Mouse (Mus musculus) spleen, adult 2 months (tissue): ENCODE results near the gene Heatr5a. TPM values are rescaled to one million over a fixed set of nuclear protein-coding genes. Genes with fewer than 3 reads are reported as not detected.
A peak's percentile ranks its signal among the peaks of the same experiment; 100 is the strongest.

Experiments used
- DNase-seq, 2 experiments: peaks; one replicate each; pipeline versions ENCODE4 v3.0.0 to v3.0.0-alpha.2; 2012 to 2021; ENCODE audit warnings: low spot score in 2 of 2, low read depth in 1 of 2
- H3K27ac ChIP-seq: fragments of 200-500 bp; 2 replicates; pipeline ENCODE4 v1.5.1; 2012; ENCODE audit warnings: low read length, inconsistent platforms; ENCODE audit not compliant: insufficient read depth
- H3K27me3 ChIP-seq: fragments of 200-500 bp; 2 replicates; pipeline ENCODE4 v1.6.1; 2012; ENCODE audit warnings: mild to moderate bottlenecking, moderate library complexity, low read length, inconsistent platforms; ENCODE audit not compliant: control insufficient read depth, insufficient read depth
- H3K36me3 ChIP-seq: fragments of 200-500 bp; 2 replicates; pipeline ENCODE4 v1.6.1; 2012; ENCODE audit warnings: mild to moderate bottlenecking, low read length, inconsistent platforms; ENCODE audit not compliant: control insufficient read depth, insufficient read depth
- H3K4me1 ChIP-seq: fragments of 200-500 bp; 2 replicates; pipeline ENCODE4 v1.6.1; 2011; ENCODE audit warnings: inconsistent platforms; ENCODE audit not compliant: control insufficient read depth, insufficient read depth, insufficient read length
- H3K4me3 ChIP-seq: fragments of 200-500 bp; 2 replicates; pipeline ENCODE4 v1.5.1; 2011; ENCODE audit warnings: mild to moderate bottlenecking, inconsistent platforms; ENCODE audit not compliant: insufficient read depth, insufficient read length; ENCODE audit errors: extremely low read depth
- CTCF ChIP-seq: fragments of 200-500 bp; IDR thresholded peaks from 2 replicates; pipeline ENCODE4 v1.5.1; 2011; ENCODE audit warnings: mild to moderate bottlenecking, inconsistent platforms; ENCODE audit not compliant: insufficient read depth, insufficient read length, insufficient replicate concordance; ENCODE audit errors: extremely low read depth
- POLR2A ChIP-seq: fragments of 200-500 bp; IDR thresholded peaks from 2 replicates; pipeline ENCODE4 v1.6.1; 2011; ENCODE audit warnings: low read depth, low read length, inconsistent platforms
- WGBS: fragments of 180-500 bp; shearing (Covaris S2); methylation state at CpG from one replicate; pipeline ENCODE4 v1.1.7; 2018; 5-methylcytosine and 5-hydroxymethylcytosine counted together
- polyA plus RNA-seq: library from polyadenylated mRNA; depleted of rRNA; stranded (reverse); fragments of >200 nt; gene quantifications from 2 replicates; pipeline ENCODE4 v1.2.3, GENCODE M21; 2012

Gene Heatr5a
- polyA plus RNA-seq, 1 experiment: 18.0 TPM

DNA sequence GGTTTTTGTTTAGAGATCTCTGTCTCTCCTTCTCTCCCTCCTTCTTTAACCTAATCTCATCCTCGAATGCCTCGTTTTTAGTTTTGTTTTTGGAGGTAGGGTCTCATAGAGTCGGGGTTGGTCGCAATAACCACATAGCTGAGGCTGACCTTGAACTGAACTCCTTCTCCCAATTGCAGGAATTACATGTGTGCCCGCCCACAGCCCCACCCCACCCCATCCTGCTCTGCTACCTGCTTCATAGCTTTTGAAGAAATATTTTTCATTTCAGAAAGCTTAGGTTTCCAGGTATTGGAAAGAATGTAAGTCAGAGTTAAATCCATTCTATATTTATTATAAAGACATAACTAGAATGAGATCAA, 35.5 kb upstream of the Heatr5a start:
- 32% methylated on average over 5 of the region's 5 CpGs for WGBS
- Histone ChIP-seq H3K36me3 (peaks cover 4% of the 10 kb centered on the region; the same call in 1 of the 2 replicates), H3K4me3 (peak overlapping the region; percentile 91), H3K27me3 (no peaks in the 10 kb centered on the region), H3K4me1 (peaks cover 3% of the 10 kb centered on the region; the same call in 1 of the 2 replicates), H3K27ac (no peak overlapping the region; the same call in 1 of the 2 replicates)
- DNase-seq: no peak
- TF ChIP-seq CTCF: no peak

DNA sequence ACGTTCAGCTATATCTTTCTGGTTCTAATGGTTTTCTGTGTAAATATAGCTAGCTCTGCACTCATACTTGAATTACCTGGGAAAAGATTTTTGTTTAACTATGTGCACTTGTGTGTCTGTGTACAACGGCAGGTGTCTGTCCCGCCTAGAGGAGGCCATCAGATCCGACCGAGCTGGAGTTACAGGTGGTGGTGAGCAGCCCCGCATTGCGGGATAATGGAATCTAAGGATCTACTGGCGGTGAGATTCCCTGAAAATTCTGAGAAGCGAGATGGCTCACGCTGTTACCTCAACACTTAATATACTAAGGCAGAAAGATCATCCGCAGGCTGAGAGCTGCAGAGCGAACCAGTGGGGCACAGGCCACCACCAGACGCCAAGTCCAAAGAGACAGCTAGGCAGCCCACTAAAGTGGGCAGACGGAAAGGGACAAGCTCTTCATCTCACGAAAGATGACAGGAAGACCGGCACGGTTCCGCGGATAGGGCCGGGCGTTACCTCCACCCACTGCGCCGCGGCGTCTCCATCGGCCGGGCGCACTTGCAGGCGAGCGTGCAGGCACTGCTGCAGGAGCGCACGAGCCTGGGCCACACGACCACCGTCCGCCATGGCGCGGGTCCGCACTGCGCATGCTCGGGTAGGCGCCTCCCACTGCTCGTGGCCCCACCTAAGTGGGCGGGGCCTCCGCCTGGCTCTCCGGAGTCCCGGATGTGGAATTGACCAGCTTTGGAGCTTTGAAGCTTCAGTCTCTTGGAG, 34.9 kb upstream of the Heatr5a start, which contains the start of gene Dtd2:
TSS of gene Dtd2 (minus strand) at position 625 of the 756 bp plus-strand sequence.
- peak; percentile 69 to 89 for DNase-seq
- Histone ChIP-seq H3K4me3 (peak within 1 kb of the TSS; percentile 91), H3K27ac (peak within 1 kb of the TSS; percentile 62), H3K27me3 (no peaks in the 10 kb centered on the region), H3K36me3 (peaks cover 4% of the 10 kb centered on the region; the same call in 1 of the 2 replicates), H3K4me1 (peaks cover 3% of the 10 kb centered on the region; the same call in 1 of the 2 replicates)
- TF ChIP-seq CTCF (no peak), POLR2A (peak; percentile 95)
- 2% methylated on average over 46 of the region's 46 CpGs for WGBS

DNA sequence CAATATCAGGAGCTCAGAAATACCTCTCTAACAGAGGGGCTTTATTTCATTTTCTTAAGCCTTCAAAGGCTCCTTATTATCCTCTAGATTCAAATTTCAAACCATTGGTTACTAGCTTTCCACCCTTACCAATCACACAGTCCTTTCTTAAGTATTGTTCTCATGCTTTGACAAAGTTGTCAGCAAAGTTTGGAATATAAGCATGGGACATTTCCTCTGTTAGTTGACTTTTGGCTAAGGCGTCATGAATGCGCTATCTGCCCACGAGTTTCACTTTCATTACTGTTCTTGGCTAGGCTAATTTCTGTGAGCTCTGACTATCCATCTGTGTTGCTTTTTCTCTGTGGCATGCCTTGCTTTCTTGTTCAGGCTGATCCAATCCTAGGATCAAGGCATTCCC, 31.6 kb upstream of the Heatr5a start:
- Histone ChIP-seq H3K4me1 (peaks cover 3% of the 10 kb centered on the region; the same call in 1 of the 2 replicates), H3K27ac (no peak overlapping the region)
- no peak for DNase-seq

DNA sequence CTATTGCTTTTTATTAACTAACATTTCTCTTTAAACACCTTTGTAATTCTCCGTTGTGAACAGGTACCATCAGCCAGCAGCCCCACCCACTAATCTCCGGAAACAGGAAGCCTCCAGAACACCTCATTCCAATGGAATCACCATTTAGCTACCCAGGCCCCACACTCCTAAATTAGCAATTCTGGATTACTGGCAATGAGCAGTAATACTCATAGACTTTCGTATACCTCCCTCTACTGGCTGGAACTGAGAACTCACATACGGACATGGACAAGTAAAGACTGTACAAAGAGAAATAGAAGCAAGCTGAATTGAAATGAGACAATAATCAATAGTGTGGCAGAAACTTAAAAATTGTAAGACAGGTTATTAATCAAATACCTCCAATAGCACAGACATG, 30.4 kb upstream of the Heatr5a start:
- H3K36me3 ChIP-seq: peaks cover 14% of the 10 kb centered on the region
- no peaks in the 10 kb centered on the region for H3K27me3 ChIP-seq
- H3K4me1 ChIP-seq: peaks cover 3% of the 10 kb centered on the region; the same call in 1 of the 2 replicates
- peak; percentile 42 to 46 for DNase-seq
- no peak for TF ChIP-seq POLR2A
- TF ChIP-seq CTCF: no peak
- no peak overlapping the region for H3K4me3 ChIP-seq
- H3K27ac ChIP-seq: no peak overlapping the region
- 18% methylated on average over 4 of the region's 4 CpGs for WGBS

More for the DNA sequence above, 31.6 kb upstream of the Heatr5a start:
- 61% methylated on average over 3 of the region's 3 CpGs for WGBS
- TF ChIP-seq POLR2A (no peak), CTCF (no peak)
- no peak overlapping the region for H3K4me3 ChIP-seq
- peaks cover 14% of the 10 kb centered on the region for H3K36me3 ChIP-seq
- no peaks in the 10 kb centered on the region for H3K27me3 ChIP-seq

DNA sequence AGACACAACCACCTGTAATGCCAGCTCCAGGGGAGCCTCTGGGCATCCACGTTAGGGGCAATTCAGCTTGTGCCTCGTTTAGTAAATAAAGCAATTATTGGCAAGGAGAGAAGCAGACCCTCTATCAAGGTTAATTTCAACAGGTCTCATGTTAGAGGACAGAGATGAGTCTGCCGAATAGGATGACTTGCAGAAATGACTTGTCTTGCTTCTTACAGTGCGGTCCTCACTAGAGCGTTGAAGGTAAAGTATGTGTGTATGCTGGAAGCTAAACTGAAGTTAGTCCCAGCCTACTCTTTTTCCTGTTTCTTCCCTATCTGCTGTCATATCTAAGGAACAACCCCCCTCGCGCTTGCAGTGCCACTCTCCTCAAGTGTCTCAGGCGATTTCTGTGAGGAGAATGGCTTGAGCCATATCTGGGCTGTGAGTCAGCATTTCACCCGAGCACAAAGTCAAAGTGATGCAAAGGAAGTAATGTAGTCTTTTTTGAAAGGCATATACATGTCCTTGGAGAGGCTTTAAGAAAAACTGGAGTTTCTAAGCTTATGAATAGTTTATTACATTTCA, 27.3 kb upstream of the Heatr5a start:
- no peak for TF ChIP-seq POLR2A
- no peak for TF ChIP-seq CTCF
- no peak overlapping the region for H3K4me3 ChIP-seq
- H3K27ac ChIP-seq: no peak overlapping the region
- no peaks in the 10 kb centered on the region for H3K27me3 ChIP-seq
- no peaks in the 10 kb centered on the region for H3K4me1 ChIP-seq
- peaks cover 10% of the 10 kb centered on the region for H3K36me3 ChIP-seq
- WGBS: 79% methylated on average over 9 of the region's 9 CpGs
- DNase-seq: no peak

DNA sequence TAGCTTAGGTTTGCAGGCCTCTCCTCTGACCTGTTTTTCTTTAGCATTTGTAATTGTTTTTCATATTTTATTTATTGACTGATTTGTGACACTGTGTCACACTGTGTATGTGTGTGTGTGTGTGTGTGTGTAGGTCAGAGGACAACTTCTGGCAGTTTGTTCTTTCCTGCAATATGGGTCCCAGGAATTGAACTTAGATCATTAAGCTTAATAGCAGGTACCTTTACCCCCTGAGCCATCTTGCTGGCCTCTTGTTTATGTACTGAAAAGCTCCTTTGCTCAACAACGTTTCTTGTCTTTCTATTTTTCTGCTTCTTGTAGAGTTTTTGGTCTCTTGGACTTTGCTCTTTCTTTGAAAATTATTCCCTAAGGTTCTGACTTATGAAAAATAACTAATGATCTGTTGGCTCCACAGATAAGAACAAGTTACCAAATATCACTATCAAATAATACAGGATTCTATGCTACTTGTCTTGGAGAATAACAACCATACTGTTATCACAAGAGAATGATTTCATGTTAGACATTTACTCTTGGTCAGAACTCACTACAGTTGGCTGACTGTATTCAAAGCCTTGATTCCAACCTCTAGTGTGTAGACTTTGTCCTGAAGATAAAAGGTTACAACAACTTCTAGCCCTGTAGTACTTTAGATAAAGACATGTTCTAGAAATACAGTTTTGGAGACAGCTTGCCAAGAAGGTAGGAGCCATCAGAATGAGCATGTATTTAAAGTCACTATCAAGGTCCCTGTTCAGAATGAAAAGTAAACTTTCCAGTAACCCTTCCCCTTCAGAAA, 24.8 kb upstream of the Heatr5a start:
- H3K27ac ChIP-seq: no peak overlapping the region
- TF ChIP-seq CTCF (no peak), POLR2A (no peak)
- H3K36me3 ChIP-seq: peaks cover 10% of the 10 kb centered on the region
- H3K4me1 ChIP-seq: no peaks in the 10 kb centered on the region
- H3K27me3 ChIP-seq: no peaks in the 10 kb centered on the region
- WGBS: 93% methylated on average over 1 of the region's 1 CpGs
- no peak overlapping the region for H3K4me3 ChIP-seq
- no peak for DNase-seq
